14 mouse cellular contexts compared by ENCODE assay signal in genomic region chr8:122746439-122746838, GRCm38 (mm10). TPM values are rescaled to one million over a fixed set of nuclear protein-coding genes. Genes with fewer than 3 reads are reported as not detected.
DNase-seq lines count a peak whose midpoint lies in the region; ATAC-seq and TF ChIP-seq lines count a peak whose summit lies in the region.
"Had no signal": no experiment of that assay in that cellular context is flagged by ENCODE, and none has a peak within 500 bp of the region (broad histone marks: within the 10 kb centered on the region; RNA-seq: fewer than 3 reads in every experiment).

No protein-coding gene starts in this region.

- H3K27ac ChIP-seq in embryonic facial prominence, embryonic 10.5 days (replicated peaks): 0 out of 2 replicates have a peak overlapping the region, but pooled peaks have one; percentile 5
- H3K27ac ChIP-seq in forebrain, embryonic 12.5 days: peak overlapping the region; percentile 97
- H3K27ac ChIP-seq in hindbrain, postnatal 0 days: peak overlapping the region; percentile 81
- H3K27ac ChIP-seq in midbrain, embryonic 16.5 days (ENCODE audit: low read length): peak overlapping the region; percentile 91
- H3K27ac ChIP-seq: heart, adult 2 months; liver, embryonic 15.5 days had no signal

- no peak for TF ChIP-seq CTCF in hindbrain, postnatal 0 days (IDR thresholded peaks at IDR 0.05; ENCODE audit: low read depth)

- H3K4me1 ChIP-seq in embryonic facial prominence, embryonic 10.5 days: peaks cover 44% of the 10 kb centered on the region
- peaks cover 88% of the 10 kb centered on the region for H3K4me1 ChIP-seq in forebrain, embryonic 12.5 days
- peaks cover 43% of the 10 kb centered on the region for H3K4me1 ChIP-seq in hindbrain, postnatal 0 days (ENCODE audit: insufficient read depth, low read length)
- peaks cover 45% of the 10 kb centered on the region for H3K4me1 ChIP-seq in midbrain, embryonic 16.5 days (ENCODE audit: control insufficient read depth, insufficient read depth, low read length)
- H3K4me1 ChIP-seq: liver, embryonic 15.5 days had no signal

- no peak for ATAC-seq in forebrain, embryonic 12.5 days (ENCODE audit: low FRiP score)
- no peak for ATAC-seq in hindbrain, postnatal 0 days
- no peak for ATAC-seq in midbrain, embryonic 16.5 days

- H3K27me3 ChIP-seq in embryonic facial prominence, embryonic 10.5 days (replicated peaks; ENCODE audit: low read depth, poor library complexity, severe bottlenecking): peaks cover 80% of the 10 kb centered on the region
- peaks cover 29% of the 10 kb centered on the region for H3K27me3 ChIP-seq in forebrain, embryonic 12.5 days
- no peaks in the 10 kb centered on the region for H3K27me3 ChIP-seq in hindbrain, postnatal 0 days (ENCODE audit: insufficient read depth, low read length)
- no peaks in the 10 kb centered on the region for H3K27me3 ChIP-seq in midbrain, embryonic 16.5 days (ENCODE audit: control insufficient read depth, insufficient read depth, low read depth, low read length)

- H3K9me3 ChIP-seq in embryonic facial prominence, embryonic 10.5 days: no peaks in the 10 kb centered on the region
- no peaks in the 10 kb centered on the region for H3K9me3 ChIP-seq in forebrain, embryonic 12.5 days
- H3K9me3 ChIP-seq in hindbrain, postnatal 0 days (ENCODE audit: low read length): no peaks in the 10 kb centered on the region
- no peaks in the 10 kb centered on the region for H3K9me3 ChIP-seq in midbrain, embryonic 16.5 days (replicated peaks; ENCODE audit: control insufficient read depth, low read length, poor library complexity, severe bottlenecking)
- H3K9me3 ChIP-seq: liver, embryonic 15.5 days had no signal

- 61% methylated on average over 7 of the region's 7 CpGs for WGBS in embryonic facial prominence, embryonic 10.5 days
- 44% methylated on average over 7 of the region's 7 CpGs for WGBS in forebrain, embryonic 12.5 days
- 24% methylated on average over 7 of the region's 7 CpGs for WGBS in hindbrain, postnatal 0 days
- WGBS in midbrain, embryonic 16.5 days: 34% methylated on average over 7 of the region's 7 CpGs

- no peak overlapping the region for H3K9ac ChIP-seq in forebrain, embryonic 12.5 days
- H3K9ac ChIP-seq in hindbrain, postnatal 0 days (replicated peaks; ENCODE audit: low read length): no peak overlapping the region
- no peak overlapping the region for H3K9ac ChIP-seq in midbrain, embryonic 16.5 days (ENCODE audit: low read depth, low read length)
- H3K9ac ChIP-seq: liver, embryonic 15.5 days had no signal

- H3K4me3 ChIP-seq in embryonic facial prominence, embryonic 10.5 days: peak overlapping the region; percentile 25; the same call in 1 of the 2 replicates
- H3K4me3 ChIP-seq in forebrain, embryonic 12.5 days (replicated peaks): no peak overlapping the region
- H3K4me3 ChIP-seq in hindbrain, postnatal 0 days (ENCODE audit: low read length): no peak overlapping the region
- H3K4me3 ChIP-seq in midbrain, embryonic 16.5 days (ENCODE audit: low read depth, low read length): no peak overlapping the region
- H3K4me3 ChIP-seq: heart, adult 2 months; liver, embryonic 15.5 days had no signal

- no peaks in the 10 kb centered on the region for H3K36me3 ChIP-seq in embryonic facial prominence, embryonic 10.5 days (replicated peaks)
- H3K36me3 ChIP-seq in forebrain, embryonic 12.5 days (replicated peaks): no peaks in the 10 kb centered on the region
- no peaks in the 10 kb centered on the region for H3K36me3 ChIP-seq in hindbrain, postnatal 0 days (ENCODE audit: insufficient read depth, low read length)
- no peaks in the 10 kb centered on the region for H3K36me3 ChIP-seq in midbrain, embryonic 16.5 days (ENCODE audit: control insufficient read depth, insufficient read depth, low read length)
- H3K36me3 ChIP-seq: liver, embryonic 15.5 days had no signal

- peak overlapping the region; percentile 43 for H3K4me2 ChIP-seq in forebrain, embryonic 12.5 days
- no peak overlapping the region for H3K4me2 ChIP-seq in hindbrain, postnatal 0 days (ENCODE audit: low read depth, low read length)
- H3K4me2 ChIP-seq in midbrain, embryonic 16.5 days (ENCODE audit: low read length): no peak overlapping the region
- H3K4me2 ChIP-seq: liver, embryonic 15.5 days had no signal

- DNase-seq in embryonic facial prominence, embryonic 10.5 days (ENCODE audit: low spot score): no peak
- no peak for DNase-seq in hindbrain, postnatal 0 days (ENCODE audit: low spot score)
- DNase-seq in thymus, postnatal 10 days (ENCODE audit: low spot score in 2 of 2): no peak
- DNase-seq in spleen, postnatal 36 days (ENCODE audit: low spot score in 2 of 2): no peak
- DNase-seq in testis, postnatal 10 days (ENCODE audit: low spot score): no peak
- no peak for DNase-seq in adrenal gland, postnatal 14 days
- DNase-seq: cerebellum, postnatal 14 days; heart, adult 2 months; layer of hippocampus, postnatal 36 days; spleen, adult 18-20 months; thymus, adult 18-20 months had no signal

RNA-seq across cellular contexts. Expression of gene Acsf3, which starts 28.8 kb away (rescaled TPM):
- polyA plus RNA-seq in embryonic facial prominence, embryonic 10.5 days (2016; fragmentation: Nextera tagmentation; extraction: Ambion mirVana): 15.9 and 16.4 TPM in 2 replicates
- polyA plus RNA-seq in forebrain, embryonic 12.5 days (2016; fragmentation: Nextera tagmentation; extraction: Ambion mirVana): 16.1 and 17.3 TPM in 2 replicates
- 19.9 and 22.3 TPM in 2 replicates for total RNA-seq in hindbrain, postnatal 0 days (2014; rRNA removed)
- polyA plus RNA-seq in hindbrain, postnatal 0 days (2015; fragmentation: Nextera tagmentation; extraction: Ambion mirVana): 18.6 and 20.6 TPM in 2 replicates
- 15.1 and 18.0 TPM in 2 replicates for polyA plus RNA-seq in midbrain, embryonic 16.5 days (2015; fragmentation: Nextera tagmentation; extraction: Ambion mirVana)
- 48.0 and 50.6 TPM in 2 replicates for total RNA-seq in adrenal gland, postnatal 14 days (2021)

RNA-seq across cellular contexts. Expression of gene Cbfa2t3, which starts 47.5 kb away (rescaled TPM):
- polyA plus RNA-seq in embryonic facial prominence, embryonic 10.5 days (2016; fragmentation: Nextera tagmentation; extraction: Ambion mirVana): 1.7 and 2.3 TPM in 2 replicates
- 12.2 and 12.4 TPM in 2 replicates for polyA plus RNA-seq in forebrain, embryonic 12.5 days (2016; fragmentation: Nextera tagmentation; extraction: Ambion mirVana)
- 9.2 and 10.0 TPM in 2 replicates for total RNA-seq in hindbrain, postnatal 0 days (2014; rRNA removed)
- polyA plus RNA-seq in hindbrain, postnatal 0 days (2015; fragmentation: Nextera tagmentation; extraction: Ambion mirVana): 12.4 and 12.6 TPM in 2 replicates
- 17.7 and 17.9 TPM in 2 replicates for polyA plus RNA-seq in midbrain, embryonic 16.5 days (2015; fragmentation: Nextera tagmentation; extraction: Ambion mirVana)
- 13.6 and 14.9 TPM in 2 replicates for total RNA-seq in adrenal gland, postnatal 14 days (2021)

Comparison
In these comparisons a context has a peak if more than half of its experiments do, and no peak if none do; other contexts are left out.
1. H3K27ac ChIP-seq: peak in every context shown above with its lines; median percentile 97 in forebrain, embryonic 12.5 days; 91 in midbrain, embryonic 16.5 days; 81 in hindbrain, postnatal 0 days; 5 in embryonic facial prominence, embryonic 10.5 days.